Mouse (Mus musculus) monocyte, adult 59 days (primary cell): ENCODE measurements around the gene Icam4. TPM values are rescaled to one million over a fixed set of nuclear protein-coding genes. Genes with fewer than 3 reads are reported as not detected.

Source experiments
- total RNA-seq, 2 experiments: library from RNA; stranded (reverse); gene quantifications; one replicate each; pipeline ENCODE4 v1.2.4; 2023

The Icam4 gene
- 1 to 10 TPM; 1.8 to 3.4 TPM for total RNA-seq

GRCm38 (mm10) chr9:21029291-21030054 lies at the start of gene Icam4:
Icam4 (plus strand) TSS chr9:21029373.

GRCm38 (mm10) chr9:21002627-21003551 lies 26.3 kb upstream of the Icam4 start, which contains the start of gene Mrpl4:
Mrpl4 (plus strand) TSS chr9:21002738.

GRCm38 (mm10) chr9:21015571-21016130 lies 13.5 kb upstream of the Icam4 start, which contains the start of gene Icam1:
Icam1 (plus strand) TSS chr9:21015985.

GRCm38 (mm10) chr9:21031896-21032351 lies 2.8 kb downstream of the Icam4 start, which contains the start of gene Icam5:
Icam5 (plus strand) TSS chr9:21032073.

GRCm38 (mm10) chr9:21067006-21067684 lies 38.0 kb downstream of the Icam4 start, which contains the start of gene Zglp1:
Zglp1 (minus strand) TSS chr9:21067093.

GRCm38 (mm10) chr9:21073044-21073840 lies 44.1 kb downstream of the Icam4 start, which contains the start of the genes Gm49373 and Fdx1l:
Gm49373 (minus strand) TSS chr9:21073096.
Fdx1l (minus strand) TSS chr9:21073614.

Other genes with a start within 250 kb of the Icam4 start
- gene Col5a3, start 214.3 kb upstream of the Icam4 start, total RNA-seq: under 1 TPM in 1 of 2 experiments, not detected in 1; 0.13 TPM
- gene Rdh8, start 210.9 kb upstream of the Icam4 start, total RNA-seq: not detected
- 10 to 100 TPM; 17.2 to 19.6 TPM for gene A230050P20Rik, start 160.7 kb upstream of the Icam4 start, total RNA-seq
- gene Angptl6, start 149.6 kb upstream of the Icam4 start, total RNA-seq: 1 to 10 TPM in 1 of 2 experiments, under 1 TPM in 1; 0.88 to 1.1 TPM
- 10 to 100 TPM; 40.2 to 45.5 TPM for gene Ppan, start 141.2 kb upstream of the Icam4 start, total RNA-seq
- gene Eif3g, start 130.8 kb upstream of the Icam4 start, total RNA-seq: 100 to 1,000 TPM; 118 to 121 TPM
- 10 to 100 TPM; 33.0 to 34.9 TPM for gene Dnmt1, start 69.5 kb upstream of the Icam4 start, total RNA-seq
- gene S1pr2, start 52.6 kb upstream of the Icam4 start, total RNA-seq: 10 to 100 TPM; 13.7 to 15.0 TPM
- gene Mrpl4, start 26.6 kb upstream of the Icam4 start, total RNA-seq: 10 to 100 TPM; 55.9 to 65.5 TPM
- gene Icam1, start 13.4 kb upstream of the Icam4 start, total RNA-seq: 100 to 1,000 TPM; 170 to 179 TPM
- under 1 TPM; 0.33 to 0.47 TPM for gene Icam5, start 2.7 kb downstream of the Icam4 start, total RNA-seq
- gene Zglp1, start 37.7 kb downstream of the Icam4 start, total RNA-seq: 1 to 10 TPM in 1 of 2 experiments, not detected in 1; 1.0 TPM
- under 1 TPM in 1 of 2 experiments, not detected in 1; 0.52 TPM for gene Gm49373, start 43.7 kb downstream of the Icam4 start, total RNA-seq
- gene Fdx1l, start 44.2 kb downstream of the Icam4 start, total RNA-seq: 10 to 100 TPM; 20.9 to 22.5 TPM
- 1 to 10 TPM; 2.8 to 5.1 TPM for gene Gm38431, start 62.6 kb downstream of the Icam4 start, total RNA-seq
- gene Raver1, start 62.6 kb downstream of the Icam4 start, total RNA-seq: 10 to 100 TPM; 63.3 to 65.2 TPM
- 10 to 100 TPM; 89.4 to 95.2 TPM for gene Tyk2, start 101.9 kb downstream of the Icam4 start, total RNA-seq
- gene Cdc37, start 120.6 kb downstream of the Icam4 start, total RNA-seq: 100 to 1,000 TPM; 116 to 128 TPM
- 1 to 10 TPM; 9.0 to 9.6 TPM for gene Pde4a, start 136.3 kb downstream of the Icam4 start, total RNA-seq
- gene Keap1, start 210.0 kb downstream of the Icam4 start, total RNA-seq: 10 to 100 TPM; 28.1 TPM
- gene S1pr5, start 219.1 kb downstream of the Icam4 start, total RNA-seq: 10 to 100 TPM; 61.9 to 82.6 TPM
- gene Atg4d, start 235.9 kb downstream of the Icam4 start, total RNA-seq: 10 to 100 TPM; 52.4 to 53.1 TPM